In genomic region chr12:69757418-69758141, GRCm38 (mm10) we compare ENCODE assay signal across 8 mouse cellular contexts. TPM values are rescaled to one million over a fixed set of nuclear protein-coding genes. Genes with fewer than 3 reads are reported as not detected.
A peak's percentile ranks its signal among the peaks of the same experiment; 100 is the strongest.
DNase-seq lines count a peak whose midpoint lies in the region; ATAC-seq and TF ChIP-seq lines count a peak whose summit lies in the region.

No protein-coding gene starts in this region.

- peak; percentile 85 for TF ChIP-seq CTCF in stomach, postnatal 0 days (IDR thresholded peaks at IDR 0.05; ENCODE audit: low read depth)

- H3K9me3 ChIP-seq in forebrain, embryonic 11.5 days (ENCODE audit: control insufficient read depth, low read length): no peaks in the 10 kb centered on the region
- 0 out of 2 replicates have a peak, but pooled peaks cover 2% of the 10 kb centered on the region for H3K9me3 ChIP-seq in heart, embryonic 16.5 days (replicated peaks; ENCODE audit: control insufficient read depth, low read length)
- H3K9me3 ChIP-seq in liver, embryonic 15.5 days (replicated peaks): no peaks in the 10 kb centered on the region
- H3K9me3 ChIP-seq in neural tube, embryonic 12.5 days: no peaks in the 10 kb centered on the region
- no peaks in the 10 kb centered on the region for H3K9me3 ChIP-seq in stomach, postnatal 0 days (ENCODE audit: control insufficient read depth, low read length)

- peak; percentile 88 for ATAC-seq in CD4-positive, CD25-positive, alpha-beta regulatory T cell, adult 4 months
- ATAC-seq in forebrain, embryonic 11.5 days (replicated peaks; ENCODE audit: low FRiP score): peak; percentile 80
- ATAC-seq in heart, embryonic 16.5 days (replicated peaks; ENCODE audit: extremely low read depth, insufficient read depth, low FRiP score): peak; percentile 90
- ATAC-seq in liver, embryonic 15.5 days (ENCODE audit: insufficient read depth): peak; percentile 92
- peak; percentile 88 for ATAC-seq in neural tube, embryonic 12.5 days (ENCODE audit: low FRiP score, low read depth)
- peak; percentile 87 for ATAC-seq in stomach, postnatal 0 days (ENCODE audit: low FRiP score, low TSS enrichment)

- WGBS in forebrain, embryonic 11.5 days: 18% methylated on average over 22 of the region's 22 CpGs
- WGBS in heart, embryonic 16.5 days: 3% methylated on average over 22 of the region's 22 CpGs
- WGBS in liver, embryonic 15.5 days (ENCODE audit: insufficient replicate concordance): 2% methylated on average over 22 of the region's 22 CpGs
- 20% methylated on average over 22 of the region's 22 CpGs for WGBS in neural tube, embryonic 12.5 days
- WGBS in stomach, postnatal 0 days: 6% methylated on average over 22 of the region's 22 CpGs

- H3K27ac ChIP-seq in forebrain, embryonic 11.5 days (ENCODE audit: low read depth, low read length): peak overlapping the region; percentile 25; the same call in 1 of the 2 replicates
- H3K27ac ChIP-seq in heart, embryonic 16.5 days (ENCODE audit: low read length): peak overlapping the region; percentile 98
- peak overlapping the region; percentile 97 for H3K27ac ChIP-seq in liver, embryonic 15.5 days (replicated peaks)
- H3K27ac ChIP-seq in neural tube, embryonic 12.5 days: no peak overlapping the region
- peak overlapping the region; percentile 56; the same call in 1 of the 2 replicates for H3K27ac ChIP-seq in stomach, postnatal 0 days (replicated peaks)

- no peaks in the 10 kb centered on the region for H3K27me3 ChIP-seq in forebrain, embryonic 11.5 days (ENCODE audit: control insufficient read depth, insufficient read depth, low read length)
- no peaks in the 10 kb centered on the region for H3K27me3 ChIP-seq in heart, embryonic 16.5 days (ENCODE audit: control insufficient read depth, insufficient read depth, low read length)
- no peaks in the 10 kb centered on the region for H3K27me3 ChIP-seq in liver, embryonic 15.5 days
- H3K27me3 ChIP-seq in neural tube, embryonic 12.5 days (replicated peaks): no peaks in the 10 kb centered on the region
- H3K27me3 ChIP-seq in stomach, postnatal 0 days (ENCODE audit: control insufficient read depth, insufficient read depth, low read length): no peaks in the 10 kb centered on the region

- H3K36me3 ChIP-seq in forebrain, embryonic 11.5 days (ENCODE audit: control insufficient read depth, insufficient read depth, low read length): no peaks in the 10 kb centered on the region
- H3K36me3 ChIP-seq in heart, embryonic 16.5 days (ENCODE audit: control insufficient read depth, insufficient read depth): no peaks in the 10 kb centered on the region
- no peaks in the 10 kb centered on the region for H3K36me3 ChIP-seq in liver, embryonic 15.5 days (replicated peaks)
- no peaks in the 10 kb centered on the region for H3K36me3 ChIP-seq in neural tube, embryonic 12.5 days
- no peaks in the 10 kb centered on the region for H3K36me3 ChIP-seq in stomach, postnatal 0 days (ENCODE audit: control insufficient read depth, insufficient read depth, low read length)

- no peak overlapping the region for H3K4me3 ChIP-seq in forebrain, embryonic 11.5 days (ENCODE audit: low read depth, low read length)
- peak overlapping the region; percentile 48 for H3K4me3 ChIP-seq in heart, embryonic 16.5 days (ENCODE audit: low read length)
- H3K4me3 ChIP-seq in liver, embryonic 15.5 days (replicated peaks): peak overlapping the region; percentile 39
- no peak overlapping the region for H3K4me3 ChIP-seq in neural tube, embryonic 12.5 days
- H3K4me3 ChIP-seq in stomach, postnatal 0 days (ENCODE audit: low read depth, low read length): peak overlapping the region; percentile 27

- peak; percentile 71 for DNase-seq in c-Kit-positive CD71-negative TER-119-negative erythroid progenitor cells, embryonic 14.5 days (ENCODE audit: low read depth)
- DNase-seq in forebrain, embryonic 11.5 days (ENCODE audit: low spot score): peak; percentile 85
- peak; percentile 87 to 90 for DNase-seq in kidney, postnatal 36 days
- DNase-seq in stomach, postnatal 0 days (ENCODE audit: low spot score): peak; percentile 73

- TF ChIP-seq EP300 in stomach, postnatal 0 days (optimal IDR thresholded peaks at IDR 0.05): no peak

- H3K9ac ChIP-seq in forebrain, embryonic 11.5 days (ENCODE audit: low read length): no peak overlapping the region; the same call in 1 of the 2 replicates
- peak overlapping the region; percentile 68 for H3K9ac ChIP-seq in heart, embryonic 16.5 days (ENCODE audit: low read length)
- peak overlapping the region; percentile 66 for H3K9ac ChIP-seq in liver, embryonic 15.5 days
- no peak overlapping the region for H3K9ac ChIP-seq in neural tube, embryonic 12.5 days
- peak overlapping the region; percentile 48 for H3K9ac ChIP-seq in stomach, postnatal 0 days (ENCODE audit: low read length)

- peak overlapping the region; percentile 31; the same call in 1 of the 2 replicates for H3K4me2 ChIP-seq in forebrain, embryonic 11.5 days (ENCODE audit: low read depth, low read length, severe bottlenecking)
- peak overlapping the region; percentile 88 for H3K4me2 ChIP-seq in heart, embryonic 16.5 days (ENCODE audit: low read depth, low read length)
- H3K4me2 ChIP-seq in liver, embryonic 15.5 days: peak overlapping the region; percentile 74
- H3K4me2 ChIP-seq in neural tube, embryonic 12.5 days (replicated peaks): peak overlapping the region; percentile 57
- peak overlapping the region; percentile 59 for H3K4me2 ChIP-seq in stomach, postnatal 0 days (replicated peaks; ENCODE audit: low read depth)

- peaks cover 2% of the 10 kb centered on the region; the same call in 1 of the 2 replicates for H3K4me1 ChIP-seq in forebrain, embryonic 11.5 days (replicated peaks; ENCODE audit: control insufficient read depth, insufficient read depth, low read length)
- peaks cover 18% of the 10 kb centered on the region for H3K4me1 ChIP-seq in heart, embryonic 16.5 days (ENCODE audit: control insufficient read depth, insufficient read depth, low read length)
- peaks cover 61% of the 10 kb centered on the region for H3K4me1 ChIP-seq in liver, embryonic 15.5 days (replicated peaks)
- H3K4me1 ChIP-seq in neural tube, embryonic 12.5 days: peaks cover 15% of the 10 kb centered on the region
- no peaks in the 10 kb centered on the region for H3K4me1 ChIP-seq in stomach, postnatal 0 days (replicated peaks; ENCODE audit: control insufficient read depth, insufficient read depth)

RNA-seq across cellular contexts. Expression of gene Atp5s, which starts 32.8 kb away (rescaled TPM):
- 10 to 100 TPM; 17.1 to 17.2 TPM for polyA plus RNA-seq in CD4-positive, CD25-positive, alpha-beta regulatory T cell, adult 4 months (2017; shearing (Covaris generic))
- polyA plus RNA-seq in forebrain, embryonic 11.5 days (2014; fragmentation: Nextera tagmentation; extraction: Ambion mirVana): 18.9 and 23.6 TPM in 2 replicates
- polyA plus RNA-seq in heart, embryonic 16.5 days (2015; fragmentation: Nextera tagmentation; extraction: Ambion mirVana): 35.4 and 39.2 TPM in 2 replicates
- 16.8 and 18.2 TPM in 2 replicates for polyA plus RNA-seq in liver, embryonic 15.5 days (2015; fragmentation: Nextera tagmentation; extraction: Ambion mirVana)
- polyA plus RNA-seq in neural tube, embryonic 12.5 days (2016; fragmentation: Nextera tagmentation; extraction: Ambion mirVana): 21.0 and 22.9 TPM in 2 replicates
- 20.5 and 20.6 TPM in 2 replicates for polyA plus RNA-seq in stomach, postnatal 0 days (2015; fragmentation: Nextera tagmentation; extraction: Ambion mirVana)

RNA-seq across cellular contexts. Expression of gene L2hgdh, which starts 32.9 kb away (rescaled TPM):
- polyA plus RNA-seq in CD4-positive, CD25-positive, alpha-beta regulatory T cell, adult 4 months (2017; shearing (Covaris generic)): 1 to 10 TPM; 3.1 TPM
- 16.3 TPM in 2 replicates for polyA plus RNA-seq in forebrain, embryonic 11.5 days (2014; fragmentation: Nextera tagmentation; extraction: Ambion mirVana)
- 18.4 and 18.5 TPM in 2 replicates for polyA plus RNA-seq in heart, embryonic 16.5 days (2015; fragmentation: Nextera tagmentation; extraction: Ambion mirVana)
- 11.8 and 13.2 TPM in 2 replicates for polyA plus RNA-seq in liver, embryonic 15.5 days (2015; fragmentation: Nextera tagmentation; extraction: Ambion mirVana)
- 12.0 and 12.8 TPM in 2 replicates for polyA plus RNA-seq in neural tube, embryonic 12.5 days (2016; fragmentation: Nextera tagmentation; extraction: Ambion mirVana)
- 11.5 and 12.3 TPM in 2 replicates for polyA plus RNA-seq in stomach, postnatal 0 days (2015; fragmentation: Nextera tagmentation; extraction: Ambion mirVana)

RNA-seq across cellular contexts. Expression of gene Cdkl1, which starts 33.5 kb away (rescaled TPM):
- not detected for polyA plus RNA-seq in CD4-positive, CD25-positive, alpha-beta regulatory T cell, adult 4 months (2017; shearing (Covaris generic))
- 0.31 and 0.81 TPM in 2 replicates for polyA plus RNA-seq in forebrain, embryonic 11.5 days (2014; fragmentation: Nextera tagmentation; extraction: Ambion mirVana)
- 5.2 and 7.0 TPM in 2 replicates for polyA plus RNA-seq in heart, embryonic 16.5 days (2015; fragmentation: Nextera tagmentation; extraction: Ambion mirVana)
- 1.5 and 1.7 TPM in 2 replicates for polyA plus RNA-seq in liver, embryonic 15.5 days (2015; fragmentation: Nextera tagmentation; extraction: Ambion mirVana)
- polyA plus RNA-seq in neural tube, embryonic 12.5 days (2016; fragmentation: Nextera tagmentation; extraction: Ambion mirVana): 1.5 and 1.6 TPM in 2 replicates
- 2.0 and 2.3 TPM in 2 replicates for polyA plus RNA-seq in stomach, postnatal 0 days (2015; fragmentation: Nextera tagmentation; extraction: Ambion mirVana)

Comparison
In these comparisons a context has a peak if more than half of its experiments do, and no peak if none do; other contexts are left out.
1. H3K4me2 ChIP-seq: peak in every context shown above with its lines; median percentile 88 in heart, embryonic 16.5 days; 74 in liver, embryonic 15.5 days; 59 in stomach, postnatal 0 days; 57 in neural tube, embryonic 12.5 days; 31 in forebrain, embryonic 11.5 days.
2. H3K4me3 ChIP-seq: peak in heart, embryonic 16.5 days (single experiment), liver, embryonic 15.5 days (single experiment) and stomach, postnatal 0 days (single experiment); none in forebrain, embryonic 11.5 days (single experiment) and neural tube, embryonic 12.5 days (single experiment).
3. H3K9ac ChIP-seq: peak in heart, embryonic 16.5 days (single experiment), liver, embryonic 15.5 days (single experiment) and stomach, postnatal 0 days (single experiment); none in forebrain, embryonic 11.5 days (single experiment) and neural tube, embryonic 12.5 days (single experiment).
4. Peak in every context shown above with its lines, with median percentiles within 50 percentile points of each other: ATAC-seq and DNase-seq.